Mouse (Mus musculus) gonadal fat pad, adult 2 months (tissue): ENCODE data around the gene Tnxb. TPM values are rescaled to one million over a fixed set of nuclear protein-coding genes. Genes with fewer than 3 reads are reported as not detected.
"Not testable (repeated sequence)": the region's sequence is repeated elsewhere in the genome, so short reads cannot be mapped to it uniquely, and the experiment has no call there.

Experiments used
- DNase-seq: peaks from one replicate; pipeline ENCODE4 v3.0.0-alpha.2; 2012; ENCODE audit warnings: low read depth
- polyA plus RNA-seq: library from polyadenylated mRNA; depleted of rRNA; stranded (reverse); fragments of >200 nt; gene quantifications from 2 replicates; pipeline ENCODE4 v1.2.3, GENCODE M21; 2012

Gene Tnxb
- polyA plus RNA-seq, 1 experiment: 42.7 TPM

DNA sequence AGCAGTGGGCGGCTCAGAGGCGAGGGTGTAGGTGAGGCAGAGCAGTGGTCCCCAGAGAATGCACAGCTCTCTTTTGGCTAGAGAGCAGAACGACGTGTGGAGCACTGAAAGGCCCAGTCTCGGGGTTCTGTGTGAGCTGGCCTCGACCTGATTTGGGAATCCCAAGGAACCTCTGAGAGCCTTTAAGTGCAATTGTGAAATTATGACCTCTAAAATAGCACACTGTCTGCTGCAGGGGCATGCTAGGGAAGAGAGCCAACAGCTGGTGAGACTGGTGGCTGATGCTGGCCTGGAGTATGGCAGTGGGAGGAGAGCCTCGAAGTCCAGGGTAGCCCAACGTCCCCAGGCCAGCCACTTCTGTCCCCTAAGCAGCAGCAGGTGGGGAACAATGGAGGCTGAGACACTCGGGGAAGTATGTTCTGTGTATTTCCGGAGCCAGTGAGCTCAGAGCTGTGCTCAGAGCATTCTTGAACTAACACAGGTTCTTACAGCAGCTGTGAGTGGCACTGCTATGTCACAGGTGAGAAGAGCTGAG lies 13.4 kb downstream of the Tnxb start:
- DNase-seq: no peak

DNA sequence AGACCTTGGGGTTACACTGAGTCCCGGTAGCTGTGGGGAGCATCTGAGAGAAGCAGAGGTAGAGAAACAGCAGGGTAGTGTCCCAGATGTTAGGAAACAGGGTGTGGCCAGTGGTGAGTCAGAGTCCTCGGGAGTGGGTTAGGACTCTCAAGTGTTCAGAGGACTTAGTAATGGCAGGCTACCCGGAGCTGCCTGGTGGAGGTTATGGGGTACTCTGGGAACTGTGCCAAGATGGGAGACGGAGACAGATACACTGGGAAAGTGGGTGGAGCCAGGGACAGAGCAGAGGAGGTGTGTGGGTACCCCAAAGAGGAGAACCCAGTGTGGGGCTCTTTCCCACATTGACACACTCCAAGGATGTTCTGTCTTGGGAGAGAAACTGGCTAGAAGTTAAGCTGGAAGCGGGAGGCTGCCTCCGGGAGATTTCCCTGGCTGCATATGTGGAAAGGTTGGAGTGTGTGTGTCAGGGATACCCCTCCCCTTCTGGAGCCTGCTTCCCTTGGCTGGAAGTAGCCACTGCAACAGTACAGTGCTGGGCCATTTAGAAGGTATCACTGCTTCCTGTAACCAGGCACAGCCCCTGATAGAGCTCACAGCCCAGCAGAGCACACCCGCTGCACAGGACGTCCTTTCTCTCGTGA lies 14.0 kb downstream of the Tnxb start:
- DNase-seq: no peak

DNA sequence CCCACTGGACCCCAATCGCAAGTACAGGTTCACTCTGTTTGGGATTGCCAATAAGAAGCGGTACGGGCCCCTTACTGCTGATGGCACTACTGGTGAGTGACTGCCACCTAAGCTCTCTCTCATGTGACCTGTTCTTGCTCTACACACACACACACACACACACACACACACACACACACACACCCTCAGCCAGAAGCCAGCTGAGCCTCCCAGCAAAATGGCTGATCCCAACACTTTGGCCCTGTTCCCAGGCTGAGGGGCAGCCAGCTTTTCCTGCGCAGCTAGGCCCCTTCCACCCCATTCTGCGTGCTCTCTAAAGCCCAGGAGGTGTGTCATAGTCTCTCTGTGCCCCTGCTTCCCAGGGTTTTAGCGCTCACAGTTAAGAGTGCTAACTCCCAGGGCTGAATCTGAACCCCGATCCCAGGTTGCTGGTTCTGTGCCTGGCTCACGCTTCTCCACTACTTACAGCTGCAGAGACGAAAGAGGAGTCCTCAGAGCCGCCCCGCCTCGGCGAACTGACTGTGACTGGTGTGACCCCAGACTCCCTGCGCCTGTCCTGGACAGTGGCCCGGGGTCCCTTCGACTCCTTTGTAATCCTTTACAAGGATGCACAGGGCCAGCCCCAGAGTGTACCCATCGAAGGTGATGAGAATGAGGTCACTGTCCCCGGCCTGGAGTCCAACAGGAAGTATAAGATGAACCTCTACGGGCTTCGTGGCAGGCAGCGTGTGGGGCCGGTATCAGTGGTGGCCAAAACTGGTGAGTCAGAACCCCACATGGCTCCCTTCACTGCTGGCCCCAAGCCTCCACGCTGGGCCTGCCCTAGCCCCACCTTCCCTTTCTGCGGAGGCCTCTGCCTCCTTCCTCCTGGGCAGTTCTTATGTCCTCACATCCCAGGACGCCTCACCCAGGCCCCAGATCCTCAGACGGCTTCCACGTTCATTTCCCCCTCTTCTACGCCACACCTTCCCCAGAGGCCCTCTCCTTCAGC lies 15.1 kb downstream of the Tnxb start:
- no peak for DNase-seq

DNA sequence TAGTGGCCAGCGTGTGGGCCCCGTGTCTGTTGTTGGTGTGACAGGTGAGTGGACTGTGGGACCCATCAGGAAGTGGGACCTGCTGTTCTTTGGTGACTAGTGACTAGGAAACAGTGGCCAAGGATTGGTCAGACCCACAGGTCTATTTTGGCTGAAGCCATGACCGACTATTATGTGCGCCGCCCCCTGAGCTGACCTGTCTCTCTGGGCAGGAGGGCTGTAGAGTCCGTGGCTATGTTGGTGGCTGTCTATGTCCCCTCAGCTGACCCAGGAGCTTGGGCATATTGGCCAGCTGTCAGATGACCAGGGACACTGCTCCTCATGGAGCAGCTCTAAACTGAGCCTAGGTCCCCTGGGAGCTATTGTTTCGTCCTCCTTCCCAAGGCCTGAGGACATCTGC lies 18.6 kb downstream of the Tnxb start:
- DNase-seq: no peak

DNA sequence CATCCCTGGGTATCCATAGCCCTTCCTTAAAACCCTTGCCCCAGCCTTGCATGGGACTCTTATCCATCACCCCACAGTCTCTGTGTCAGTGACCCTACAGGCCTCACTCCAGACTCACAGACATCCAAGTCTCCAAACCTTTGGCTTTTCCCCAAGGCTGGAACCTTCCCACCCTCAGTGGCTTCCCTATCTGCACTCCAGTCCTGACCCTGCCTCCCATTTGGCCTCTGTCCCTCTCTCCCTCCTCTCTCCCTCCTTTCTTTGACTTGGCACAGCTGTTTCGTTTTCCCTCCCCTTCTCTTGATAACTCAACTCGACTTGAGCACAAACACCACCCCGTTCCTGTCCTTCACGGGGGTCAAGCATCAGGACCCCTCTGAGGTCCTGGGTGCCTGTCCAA lies 20.1 kb downstream of the Tnxb start:
- no peak for DNase-seq

DNA sequence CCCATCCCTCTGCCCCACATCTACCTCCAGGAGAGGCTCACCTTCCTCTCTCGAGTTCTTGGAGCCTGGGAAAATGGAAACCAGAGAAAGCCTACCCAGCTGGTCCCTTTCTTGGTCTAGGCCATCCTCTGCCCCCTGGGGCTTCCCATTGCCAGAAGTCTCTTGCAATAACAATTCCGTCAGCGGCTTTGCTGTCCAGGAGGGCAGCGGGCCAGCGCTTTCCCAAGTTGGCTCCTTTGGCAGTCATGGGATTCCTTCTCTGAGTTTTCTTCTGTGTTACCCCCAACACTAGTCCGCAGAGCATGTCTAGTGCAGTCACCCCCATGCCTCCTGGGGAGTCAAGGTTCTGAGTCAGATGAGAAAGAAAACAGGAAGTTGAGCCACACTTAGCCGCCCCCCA lies 22.6 kb downstream of the Tnxb start:
- DNase-seq: no peak

DNA sequence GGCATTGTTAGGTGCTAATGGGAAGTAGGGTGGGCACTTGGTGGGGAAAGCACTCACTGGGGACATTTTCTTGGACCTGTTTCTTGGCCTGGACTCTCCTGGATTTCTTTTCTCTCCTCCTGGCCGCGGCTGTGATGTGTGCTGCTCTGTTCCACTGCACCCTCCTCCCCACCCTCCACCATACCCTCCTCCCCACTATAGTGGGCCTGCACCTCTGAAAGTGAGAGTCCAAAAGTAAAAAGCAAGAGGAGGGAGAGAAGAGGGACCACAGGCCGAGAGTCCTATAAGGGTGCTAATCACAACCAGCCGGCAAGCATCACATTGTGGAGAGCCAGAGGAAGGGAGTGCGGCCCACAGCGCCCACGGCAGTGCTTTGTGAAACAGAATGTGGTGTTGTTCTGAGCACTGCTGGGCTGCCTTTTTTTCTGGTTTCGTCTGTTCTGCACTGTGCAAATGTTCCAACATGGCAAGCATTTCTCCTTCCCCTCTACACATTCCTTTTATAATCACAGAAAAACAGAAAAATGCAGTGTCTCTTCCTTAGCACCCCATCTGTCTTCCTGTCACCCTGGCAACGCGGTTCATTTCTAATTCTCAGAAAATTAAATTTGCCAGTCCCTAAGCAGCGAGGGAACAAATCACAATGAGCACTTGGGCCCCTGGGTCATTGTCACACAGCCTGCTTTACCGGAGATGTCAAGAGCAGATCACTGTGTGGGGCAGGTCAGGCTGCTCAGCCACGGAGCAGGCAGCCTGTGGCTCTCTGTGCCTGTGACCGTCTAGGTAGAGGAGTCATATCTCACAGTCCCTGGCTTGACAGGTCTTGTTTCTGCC lies 29.5 kb downstream of the Tnxb start:
- no peak for DNase-seq

DNA sequence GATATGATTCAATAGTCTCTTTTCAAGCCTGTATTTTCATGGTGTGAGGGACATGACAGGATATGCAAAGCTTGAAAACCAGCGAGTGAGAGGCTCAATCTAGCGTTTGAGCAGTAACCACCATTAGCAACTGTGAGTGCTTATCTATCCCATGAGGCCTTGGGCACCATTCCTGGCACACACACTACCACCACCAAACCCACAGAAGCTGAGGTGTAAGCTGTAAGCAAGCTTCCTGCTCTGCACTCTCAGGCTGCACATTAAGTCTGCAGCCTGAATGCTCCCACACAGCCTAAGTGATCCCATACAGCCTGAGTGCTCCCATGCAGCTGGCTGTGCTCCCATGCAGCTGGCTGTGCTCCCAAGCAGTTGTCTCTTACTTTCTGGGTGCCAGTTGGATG lies 30.3 kb downstream of the Tnxb start:
- DNase-seq: no peak

DNA sequence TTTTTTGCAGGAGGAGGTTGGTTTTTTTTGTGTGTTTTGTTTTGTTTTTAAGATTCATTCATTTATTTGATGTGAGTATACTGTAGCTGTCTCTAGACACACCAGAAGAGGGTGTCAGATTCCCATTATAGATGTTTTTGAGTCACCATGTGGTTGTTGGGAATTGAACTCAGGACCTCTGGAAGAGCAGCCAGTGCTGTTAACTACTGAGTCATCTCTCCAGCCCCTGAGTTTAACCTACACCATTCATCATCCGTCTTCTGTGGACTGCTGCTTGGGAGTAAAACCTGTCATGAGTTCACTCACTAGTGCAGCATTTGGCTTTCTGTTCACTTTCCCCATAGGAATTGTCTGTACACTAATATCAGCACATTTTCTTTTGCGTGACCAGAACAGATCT lies 36.1 kb downstream of the Tnxb start:
- not testable (repeated sequence) for DNase-seq

DNA sequence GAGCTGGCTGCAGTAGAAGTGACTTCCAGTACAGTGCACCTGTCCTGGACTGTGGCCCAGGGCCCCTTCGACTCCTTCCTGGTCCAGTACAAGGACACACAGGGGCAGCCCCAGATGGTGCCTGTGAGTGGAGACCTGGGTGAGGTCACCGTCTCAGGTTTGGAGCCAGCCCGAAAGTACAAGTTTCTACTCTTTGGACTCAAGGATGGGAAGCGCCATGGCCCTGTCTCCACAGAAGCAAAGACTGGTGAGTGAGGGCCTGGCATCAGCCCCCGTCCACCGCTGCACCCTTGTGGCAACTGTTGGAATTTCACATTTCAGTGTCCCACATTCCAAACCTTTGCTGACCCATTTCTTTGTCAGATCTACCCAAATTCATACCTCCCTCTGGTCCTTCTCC lies 42.6 kb downstream of the Tnxb start:
- DNase-seq: no peak

DNA sequence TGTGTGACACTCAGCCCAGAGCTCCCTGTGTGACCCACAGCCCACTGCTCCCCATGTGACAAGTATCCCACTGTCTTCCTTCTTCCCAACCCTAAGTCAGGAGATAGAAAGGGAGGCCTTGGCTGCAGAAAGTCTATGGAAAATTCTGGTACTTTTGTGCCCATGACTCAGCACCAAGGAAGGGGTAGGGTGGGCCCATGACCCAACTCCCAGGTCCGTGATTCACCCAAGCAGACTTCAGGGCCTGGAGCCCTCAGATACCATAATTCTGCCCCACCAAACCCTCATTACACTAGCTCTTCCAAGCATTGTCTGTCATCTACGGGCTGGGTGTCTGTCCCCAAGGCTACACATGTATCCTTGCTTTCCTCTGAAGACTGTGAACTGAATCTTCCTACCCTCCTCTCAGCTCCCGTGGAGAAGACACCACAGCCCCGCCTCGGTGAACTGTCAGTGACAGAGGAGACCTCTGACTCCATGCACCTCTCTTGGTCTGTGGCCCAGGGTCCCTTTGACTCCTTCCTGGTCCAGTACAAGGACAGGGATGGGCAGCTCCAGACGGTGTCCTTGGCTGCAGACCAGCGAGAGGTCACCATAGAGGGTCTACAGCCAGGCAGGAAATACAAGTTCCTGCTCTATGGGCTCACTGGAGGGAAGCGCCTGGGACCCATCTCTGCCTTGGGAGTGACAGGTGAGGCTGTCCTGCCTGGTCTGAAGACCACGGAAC lies 44.0 kb downstream of the Tnxb start:
- DNase-seq: not testable (repeated sequence)

DNA sequence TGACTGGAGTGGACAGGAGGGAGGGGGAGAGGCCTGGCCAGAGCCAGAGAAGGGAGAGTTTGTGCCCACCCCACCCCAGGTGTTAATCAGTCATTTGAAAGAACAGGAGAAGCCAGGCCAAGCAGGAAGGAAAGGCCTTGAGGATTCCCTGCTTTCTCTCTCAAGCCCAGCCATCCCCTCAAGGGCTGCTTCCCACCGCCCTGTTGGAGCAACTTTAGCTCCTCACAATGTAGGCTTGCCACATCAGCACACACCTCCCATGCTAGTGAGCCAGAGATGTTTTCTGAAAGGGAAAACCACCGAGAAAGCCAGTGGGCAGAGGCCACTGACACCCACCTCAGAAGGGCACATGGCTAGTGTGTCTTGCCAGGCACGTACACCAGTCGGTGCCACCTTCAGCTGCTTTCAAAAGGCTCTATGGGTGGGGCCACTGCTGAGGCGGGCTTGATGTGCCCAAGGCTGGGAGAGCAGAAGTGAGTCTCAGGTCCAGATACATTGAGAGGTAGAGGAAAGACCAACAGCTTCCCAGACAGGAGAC lies 44.6 kb downstream of the Tnxb start:
- DNase-seq: not testable (repeated sequence)

DNA sequence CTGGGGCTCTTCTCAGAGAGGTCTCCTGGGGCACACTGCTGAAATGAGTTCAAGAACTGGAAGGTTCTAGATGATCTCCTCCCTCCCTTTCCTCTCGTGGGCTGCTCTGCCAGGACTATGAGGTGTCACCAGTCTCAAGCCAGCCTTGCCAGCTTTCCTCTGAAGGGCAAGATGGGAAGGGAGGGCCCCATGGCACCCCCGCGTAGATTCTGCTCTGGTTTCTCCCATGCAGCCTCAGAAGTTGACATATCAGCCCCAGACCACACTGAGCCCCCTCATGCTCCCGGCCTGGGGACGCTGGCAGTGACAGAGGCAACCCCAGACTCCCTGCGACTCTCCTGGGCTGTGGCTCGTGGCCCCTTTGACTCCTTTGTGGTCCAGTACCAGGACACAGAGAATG lies 45.1 kb downstream of the Tnxb start:
- not testable (repeated sequence) for DNase-seq

DNA sequence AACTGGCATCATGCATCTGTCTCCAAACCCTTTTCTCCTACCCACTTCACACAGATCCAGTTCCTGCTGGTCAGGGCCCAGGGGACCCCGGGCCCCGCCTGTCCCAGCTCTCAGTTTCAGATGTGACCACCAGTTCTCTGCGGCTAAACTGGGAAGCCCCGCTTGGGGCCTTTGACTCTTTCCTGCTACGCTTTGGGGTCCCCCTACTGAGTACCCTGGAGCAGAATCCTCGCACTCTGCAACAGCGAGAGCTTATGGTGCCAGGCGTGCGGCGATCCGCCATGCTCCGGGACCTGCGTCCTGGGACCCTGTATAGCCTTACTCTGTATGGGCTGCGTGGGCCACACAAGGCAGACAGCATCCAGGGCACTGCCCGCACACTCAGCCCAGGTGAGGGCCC lies 45.9 kb downstream of the Tnxb start:
- DNase-seq: no peak

DNA sequence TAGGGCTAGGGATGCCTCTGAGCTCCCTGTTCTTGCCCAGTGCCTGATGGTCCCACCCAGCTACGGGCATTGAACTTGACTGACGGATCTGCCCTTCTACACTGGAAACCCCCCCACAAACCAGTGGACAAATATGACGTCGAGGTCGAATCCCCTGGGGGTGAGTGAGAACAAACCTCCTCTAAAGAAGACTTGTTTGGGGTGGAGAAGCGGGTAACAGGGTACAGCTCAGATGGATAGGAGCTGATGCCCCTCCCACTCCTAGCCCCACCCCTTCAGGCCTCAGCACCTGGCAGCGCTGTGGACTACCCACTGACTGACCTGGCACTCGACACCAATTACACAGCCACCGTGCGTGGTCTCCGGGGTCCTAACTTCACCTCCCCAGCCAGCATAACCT lies 47.1 kb downstream of the Tnxb start:
- DNase-seq: no peak

DNA sequence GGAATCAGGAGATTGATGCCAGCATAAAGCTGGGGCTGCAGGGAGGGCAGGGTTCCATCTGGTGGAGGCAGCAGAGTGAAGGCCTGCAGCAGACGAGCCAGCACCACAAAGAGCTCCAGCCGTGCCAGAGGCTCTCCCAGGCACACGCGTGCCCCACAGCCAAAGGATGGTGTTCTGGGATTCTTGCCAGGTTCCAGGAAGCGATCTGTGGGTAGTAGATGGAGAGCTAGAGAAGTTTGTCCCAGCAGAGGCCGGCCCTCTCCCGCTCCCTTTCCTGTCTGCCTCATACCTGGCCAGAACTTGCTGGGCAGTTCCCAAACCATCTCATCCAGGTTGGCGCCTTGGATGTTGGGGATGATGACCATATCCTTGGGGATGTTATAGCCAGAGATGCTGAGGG lies 49.6 kb downstream of the Tnxb start:
- DNase-seq: not testable (repeated sequence)

DNA sequence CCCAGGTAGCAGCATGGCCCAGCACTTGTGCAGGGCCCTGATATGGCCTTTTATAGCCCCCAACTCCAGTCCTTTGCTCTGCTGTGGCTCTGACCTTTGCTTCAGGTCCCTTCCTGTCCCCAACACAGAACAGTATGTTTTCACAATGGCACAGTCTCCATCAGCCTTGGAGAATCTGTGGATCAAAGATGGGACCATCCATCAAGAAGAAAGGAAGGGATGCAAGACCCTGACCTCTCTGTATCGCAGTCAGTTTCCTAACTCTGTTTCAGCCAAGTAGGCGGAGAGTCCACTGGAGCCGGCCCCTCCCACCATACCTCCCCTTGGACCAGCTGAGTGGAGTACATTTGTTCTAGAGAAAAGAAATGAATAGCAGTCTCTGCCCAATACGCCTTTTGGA lies 51.9 kb downstream of the Tnxb start:
- not testable (repeated sequence) for DNase-seq

DNA sequence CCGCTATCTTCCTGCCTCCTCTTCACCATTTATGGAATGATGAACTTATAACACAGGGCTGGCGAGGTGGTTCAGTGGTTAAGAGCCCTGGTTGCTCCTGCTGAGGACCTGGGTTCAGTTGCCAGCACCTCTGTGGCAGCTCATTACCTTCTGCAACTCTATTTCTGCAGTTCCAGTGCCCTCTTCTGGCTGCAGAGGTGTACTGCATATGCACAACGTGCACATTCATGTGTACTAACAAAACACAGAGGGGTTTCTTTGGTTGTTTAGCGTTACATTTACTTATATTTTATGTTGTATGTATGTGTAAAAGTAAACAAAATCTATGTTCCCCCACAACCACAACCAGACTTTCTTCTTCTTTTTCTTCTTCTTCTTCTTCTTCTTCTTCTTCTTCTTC lies 52.7 kb downstream of the Tnxb start:
- no peak for DNase-seq

DNA sequence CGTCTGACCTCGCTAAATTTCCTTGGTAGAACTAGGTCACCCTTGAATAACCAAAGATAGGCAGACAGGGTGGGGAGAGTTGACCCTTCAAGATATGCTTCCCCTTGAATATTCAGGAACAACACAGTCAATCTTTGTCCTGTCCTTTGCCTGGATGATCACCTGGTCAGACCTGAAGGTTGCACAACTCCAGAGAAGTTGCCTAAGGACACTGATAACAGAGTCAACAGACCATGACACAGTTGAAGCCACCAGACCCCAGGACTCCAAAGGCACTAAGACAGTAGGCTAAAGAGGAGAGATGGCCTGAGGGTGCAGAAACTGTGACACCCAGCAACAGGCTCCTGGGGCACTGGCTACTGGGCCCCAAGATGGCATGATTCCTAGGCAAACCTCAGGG lies 57.6 kb downstream of the Tnxb start:
- no peak for DNase-seq

DNA sequence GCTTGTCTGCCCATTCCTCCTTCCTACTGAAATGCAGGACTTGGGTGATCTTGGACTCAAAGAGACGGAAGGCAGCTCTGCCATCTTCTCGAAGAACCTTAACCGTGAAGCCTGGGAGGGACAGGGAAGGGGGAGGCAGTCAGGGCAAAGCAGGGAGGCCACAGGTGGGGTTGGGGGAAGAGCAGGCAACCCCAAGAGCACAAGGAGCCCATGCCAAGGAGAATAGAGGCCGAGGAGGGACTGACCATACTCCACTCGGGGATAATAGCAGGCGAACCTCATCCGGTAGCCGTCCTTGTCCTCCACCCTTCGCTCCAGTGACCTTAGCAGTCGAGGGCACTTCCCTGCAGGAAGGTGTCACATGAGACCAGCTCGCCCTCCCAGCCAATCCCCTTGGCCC lies 58.8 kb downstream of the Tnxb start:
- DNase-seq: not testable (repeated sequence)
